Mouse (Mus musculus) forebrain, embryonic 16.5 days (tissue): ENCODE measurements around the gene Hnrnpa3. TPM values are rescaled to one million over a fixed set of nuclear protein-coding genes. Genes with fewer than 3 reads are reported as not detected.
A peak's percentile ranks its signal among the peaks of the same experiment; 100 is the strongest.

Experiments
- ATAC-seq: fragments of 200-750 bp; cut with Nextera tagmentation; 2 replicates; pipeline ENCODE4 v1.8.0; 2017; ENCODE audit warnings: mild to moderate bottlenecking, moderate library complexity
- H3K27ac ChIP-seq: fragments of 300-500 bp; sonication (generic); 2 replicates; pipeline ENCODE4 v1.5.1; 2014; ENCODE audit warnings: low read length, control low read depth
- H3K27me3 ChIP-seq: fragments of 300-500 bp; sonication (generic); replicated peaks from 2 replicates; pipeline ENCODE4 v1.6.1; 2014; ENCODE audit warnings: low read length; ENCODE audit not compliant: control insufficient read depth, insufficient read depth
- H3K36me3 ChIP-seq: fragments of 300-500 bp; sonication (generic); 2 replicates; pipeline ENCODE4 v1.6.1; 2014; ENCODE audit not compliant: control insufficient read depth, insufficient read depth
- H3K4me1 ChIP-seq: fragments of 300-500 bp; sonication (generic); replicated peaks from 2 replicates; pipeline ENCODE4 v1.6.1; 2014; ENCODE audit warnings: low read length; ENCODE audit not compliant: control insufficient read depth, insufficient read depth
- H3K4me2 ChIP-seq: fragments of 300-500 bp; sonication (generic); 2 replicates; pipeline ENCODE4 v1.6.1; 2014; ENCODE audit warnings: mild to moderate bottlenecking, low read length, control low read depth
- H3K4me3 ChIP-seq: fragments of 300-500 bp; sonication (generic); replicated peaks from 2 replicates; pipeline ENCODE4 v1.5.1; 2014; ENCODE audit warnings: mild to moderate bottlenecking, low read length, control low read depth
- H3K9ac ChIP-seq: fragments of 300-500 bp; sonication (generic); replicated peaks from 2 replicates; pipeline ENCODE4 v1.6.1; 2014; ENCODE audit warnings: low read depth, low read length, control low read depth
- H3K9me3 ChIP-seq: fragments of 300-500 bp; sonication (generic); 2 replicates; pipeline ENCODE4 v1.6.1; 2016; ENCODE audit warnings: low read length; ENCODE audit not compliant: control insufficient read depth
- WGBS: fragments of 180-500 bp; shearing (Covaris S2); extraction: QIAGEN DNeasy Blood & Tissue Kit; methylation state at CpG from one replicate; pipeline ENCODE4 v1.1.7; 2014; 5-methylcytosine and 5-hydroxymethylcytosine counted together
- polyA plus RNA-seq: library from polyadenylated mRNA; unstranded; fragments of >200 nt; fragmentation: Nextera tagmentation; extraction: Ambion mirVana; gene quantifications from 2 replicates; pipeline ENCODE4 v1.2.1, GENCODE M21; 2015

Gene Hnrnpa3
- polyA plus RNA-seq, 1 experiment from 2014 or later = 266 TPM

DNA sequence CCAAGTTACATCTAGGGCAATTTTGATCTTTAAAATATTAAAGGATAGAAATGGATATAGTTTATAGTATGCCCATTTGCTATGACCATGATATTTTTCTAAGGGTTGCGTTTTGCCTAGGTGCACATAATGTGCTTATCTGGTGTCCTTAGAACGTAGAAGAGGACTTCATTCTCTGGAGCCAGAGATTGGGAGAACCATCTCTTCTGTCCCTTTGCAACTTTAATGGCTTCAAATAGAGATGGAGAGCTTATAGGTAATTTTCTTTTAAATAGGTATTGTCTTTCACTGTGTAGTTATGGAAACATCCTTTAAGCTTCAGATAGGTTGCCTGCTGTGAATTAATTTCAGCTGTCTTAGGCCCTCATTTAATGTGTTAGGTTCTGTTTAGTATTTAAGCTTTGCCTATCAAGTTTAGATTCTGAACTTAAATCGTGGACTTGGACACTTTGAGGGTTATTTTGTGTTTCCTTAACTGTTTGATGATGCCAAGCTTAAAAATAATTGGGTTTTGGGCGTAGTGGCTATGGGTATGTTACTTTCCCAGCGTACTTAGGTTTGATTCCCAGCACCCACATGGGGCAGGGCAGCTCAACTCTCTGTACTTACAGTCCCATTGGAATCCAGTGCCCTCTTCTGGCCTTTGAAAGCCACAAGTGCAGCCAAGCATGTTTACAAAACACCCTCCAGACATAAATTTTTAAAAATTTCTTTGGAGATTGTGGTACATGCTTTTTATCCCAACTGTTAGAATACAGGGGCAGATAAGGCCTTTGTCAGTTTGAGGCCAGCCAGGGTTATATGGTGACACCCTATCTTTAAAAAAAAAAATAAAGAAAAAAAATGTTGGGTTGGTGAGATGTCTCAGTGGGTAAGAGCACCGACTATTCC, 11.6 kb downstream of the Hnrnpa3 start:
- Histone ChIP-seq H3K4me3 (no peak overlapping the region), H3K27ac (no peak overlapping the region), H3K36me3 (no peaks in the 10 kb centered on the region), H3K9ac (no peak overlapping the region), H3K4me2 (no peak overlapping the region), H3K4me1 (no peaks in the 10 kb centered on the region), H3K27me3 (no peaks in the 10 kb centered on the region), H3K9me3 (no peaks in the 10 kb centered on the region)
- WGBS = 82% methylated on average over 6 of the region's 6 CpGs
- 0 out of 2 replicates have a peak, but pooled peaks have one; percentile 16 for ATAC-seq

- Histone ChIP-seq H3K9ac (no peak overlapping the region), H3K27ac (no peak overlapping the region), H3K4me3 (no peak overlapping the region), H3K9me3 (no peaks in the 10 kb centered on the region), H3K4me1 (no peaks in the 10 kb centered on the region), H3K4me2 (no peak overlapping the region), H3K27me3 (no peaks in the 10 kb centered on the region), H3K36me3 (no peaks in the 10 kb centered on the region)
- ATAC-seq = 0 out of 2 replicates have a peak, but pooled peaks have one; percentile 13
- 93% methylated on average over 2 of the region's 2 CpGs for WGBS
Observed at GRCm38 (mm10) chr2:75671337-75671660, 12.2 kb downstream of the Hnrnpa3 start.

- H3K27me3 ChIP-seq = no peaks in the 10 kb centered on the region
- H3K9me3 ChIP-seq = no peaks in the 10 kb centered on the region
- H3K4me3 ChIP-seq = no peak overlapping the region
- H3K4me1 ChIP-seq = no peaks in the 10 kb centered on the region
- ATAC-seq = no peak
- H3K4me2 ChIP-seq = no peak overlapping the region
- no peak overlapping the region for H3K9ac ChIP-seq
- 78% methylated on average over 3 of the region's 3 CpGs for WGBS
- H3K27ac ChIP-seq = no peak overlapping the region
- no peaks in the 10 kb centered on the region for H3K36me3 ChIP-seq
Observed at GRCm38 (mm10) chr2:75672561-75672960, 13.5 kb downstream of the Hnrnpa3 start.

DNA sequence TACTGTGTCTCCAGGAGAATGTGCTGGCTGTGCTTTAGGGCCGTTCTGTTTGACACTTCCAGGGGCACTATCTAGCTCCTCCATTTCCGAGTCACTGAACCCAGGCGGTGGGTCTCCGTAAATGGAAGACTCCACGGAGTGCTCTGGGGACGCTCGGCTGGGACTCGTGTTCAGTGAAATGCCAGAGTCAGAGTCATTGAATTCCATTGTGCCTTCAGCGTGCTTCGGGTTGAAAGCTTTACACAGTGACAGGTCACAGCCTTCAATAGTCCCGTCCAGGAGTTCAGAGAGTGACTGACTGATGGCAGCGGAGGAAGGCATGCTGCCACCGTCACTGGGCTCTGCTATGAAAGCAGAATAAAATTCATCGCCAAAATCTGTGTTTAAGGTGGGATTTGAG, 17.5 kb downstream of the Hnrnpa3 start:
- H3K27ac ChIP-seq = no peak overlapping the region
- no peaks in the 10 kb centered on the region for H3K27me3 ChIP-seq
- no peak overlapping the region for H3K9ac ChIP-seq
- H3K4me2 ChIP-seq = no peak overlapping the region
- no peak for ATAC-seq
- no peaks in the 10 kb centered on the region for H3K36me3 ChIP-seq
- no peaks in the 10 kb centered on the region for H3K4me1 ChIP-seq
- H3K9me3 ChIP-seq = no peaks in the 10 kb centered on the region
- WGBS = 77% methylated on average over 14 of the region's 14 CpGs
- H3K4me3 ChIP-seq = no peak overlapping the region

DNA sequence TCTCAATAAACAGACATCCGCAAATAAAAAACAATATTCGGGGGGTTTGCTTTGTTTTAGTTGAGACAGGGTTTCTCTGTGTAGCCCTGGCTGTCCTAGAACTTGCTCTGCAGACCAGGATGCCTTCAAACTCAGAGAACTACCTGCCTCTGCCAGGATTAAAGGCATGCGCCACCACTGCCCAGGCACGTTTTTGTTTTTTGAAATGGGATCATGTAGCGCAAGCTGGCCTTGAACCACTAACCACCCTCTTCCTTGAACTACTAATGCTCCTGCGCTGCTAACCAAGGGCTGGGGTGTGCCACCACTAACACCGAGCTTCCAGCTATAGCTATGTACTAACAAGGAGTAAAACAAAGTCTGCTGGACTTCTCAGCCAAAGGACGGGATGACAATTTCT, 20.9 kb downstream of the Hnrnpa3 start:
- WGBS = 91% methylated on average over 8 of the region's 8 CpGs
- Histone ChIP-seq H3K36me3 (no peaks in the 10 kb centered on the region), H3K9me3 (no peaks in the 10 kb centered on the region), H3K9ac (no peak overlapping the region), H3K4me1 (no peaks in the 10 kb centered on the region), H3K27me3 (no peaks in the 10 kb centered on the region), H3K4me2 (no peak overlapping the region), H3K4me3 (no peak overlapping the region), H3K27ac (no peak overlapping the region)
- no peak for ATAC-seq

- no peak for ATAC-seq
- Histone ChIP-seq H3K4me1 (no peaks in the 10 kb centered on the region), H3K9me3 (no peaks in the 10 kb centered on the region), H3K4me3 (no peak overlapping the region), H3K36me3 (no peaks in the 10 kb centered on the region), H3K27me3 (no peaks in the 10 kb centered on the region), H3K4me2 (no peak overlapping the region), H3K9ac (no peak overlapping the region), H3K27ac (no peak overlapping the region)
- 69% methylated on average over 7 of the region's 7 CpGs for WGBS
Observed at GRCm38 (mm10) chr2:75681439-75681838, 22.4 kb downstream of the Hnrnpa3 start.

- Histone ChIP-seq H3K4me3 (no peak overlapping the region), H3K36me3 (no peaks in the 10 kb centered on the region), H3K4me2 (no peak overlapping the region), H3K4me1 (no peaks in the 10 kb centered on the region), H3K27ac (no peak overlapping the region), H3K27me3 (no peaks in the 10 kb centered on the region), H3K9me3 (no peaks in the 10 kb centered on the region), H3K9ac (no peak overlapping the region)
- WGBS = 75% methylated on average over 15 of the region's 15 CpGs
- no peak for ATAC-seq
Observed at GRCm38 (mm10) chr2:75682978-75683709, 24.1 kb downstream of the Hnrnpa3 start.

DNA sequence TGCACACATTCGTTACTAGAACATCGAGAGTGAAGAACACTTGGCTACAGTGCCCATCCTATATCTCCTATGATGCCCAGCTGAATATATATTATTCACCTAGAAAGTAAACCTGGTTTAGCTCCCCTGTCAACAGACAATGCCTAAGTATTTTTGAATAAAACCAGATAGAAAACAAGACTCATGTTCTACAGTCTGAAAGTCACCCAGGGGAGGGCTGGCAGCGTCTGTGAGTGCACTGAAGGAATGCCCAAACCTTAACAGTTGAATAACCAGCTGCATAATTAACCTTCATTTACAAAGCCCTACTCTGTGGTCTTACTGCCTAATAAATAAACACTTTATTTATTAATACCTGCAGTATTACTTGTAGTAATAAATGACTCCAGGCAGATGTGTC, 25.5 kb downstream of the Hnrnpa3 start:
- ATAC-seq = no peak
- Histone ChIP-seq H3K9ac (no peak overlapping the region), H3K36me3 (no peaks in the 10 kb centered on the region), H3K27me3 (no peaks in the 10 kb centered on the region), H3K4me2 (no peak overlapping the region), H3K4me3 (no peak overlapping the region), H3K9me3 (no peaks in the 10 kb centered on the region), H3K27ac (no peak overlapping the region), H3K4me1 (no peaks in the 10 kb centered on the region)
- WGBS = 67% methylated on average over 3 of the region's 3 CpGs

- no peak for ATAC-seq
- H3K4me1 ChIP-seq = no peaks in the 10 kb centered on the region
- no peak overlapping the region for H3K27ac ChIP-seq
- no peaks in the 10 kb centered on the region for H3K27me3 ChIP-seq
- no peaks in the 10 kb centered on the region for H3K9me3 ChIP-seq
- no peaks in the 10 kb centered on the region for H3K36me3 ChIP-seq
- no peak overlapping the region for H3K9ac ChIP-seq
- no peak overlapping the region for H3K4me3 ChIP-seq
- no peak overlapping the region for H3K4me2 ChIP-seq
- WGBS = 79% methylated on average over 6 of the region's 6 CpGs
Observed at GRCm38 (mm10) chr2:75685458-75685861, 26.4 kb downstream of the Hnrnpa3 start.
